Mouse (Mus musculus): Measurements from ENCODE around the gene Dlg5. TPM values are rescaled to one million over a fixed set of nuclear protein-coding genes. Genes with fewer than 3 reads are reported as not detected.

The Dlg5 gene
- polyA plus RNA-seq, 1 experiment: 5.2 TPM

GRCm38 (mm10) chr14:24244330-24245176 is 1.2 kb downstream of the Dlg5 start:
- WGBS: 2% methylated on average over 40 of the region's 40 CpGs
- peak overlapping the region; percentile 43 for H3K27ac ChIP-seq (ENCODE audit: control insufficient read depth, insufficient read depth, low read depth, low read length, poor library complexity)
- H3K4me3 ChIP-seq (replicated peaks; ENCODE audit: control insufficient read depth, low read depth, low read length): no peak overlapping the region
- no peak for TF ChIP-seq POLR2A (IDR thresholded peaks at IDR 0.05; ENCODE audit: borderline replicate concordance, control insufficient read depth, low read depth, low read length)
- no peaks in the 10 kb centered on the region for H3K4me1 ChIP-seq (ENCODE audit: control insufficient read depth, insufficient read depth, low read length)

GRCm38 (mm10) chr14:24242016-24242415 is 3.7 kb downstream of the Dlg5 start:
- WGBS: 47% methylated on average over 2 of the region's 2 CpGs
- Histone ChIP-seq H3K27ac (ENCODE audit: control insufficient read depth, insufficient read depth, low read depth, low read length, poor library complexity) (no peak overlapping the region), H3K4me3 (replicated peaks; ENCODE audit: control insufficient read depth, low read depth, low read length) (no peak overlapping the region), H3K4me1 (ENCODE audit: control insufficient read depth, insufficient read depth, low read length) (no peaks in the 10 kb centered on the region)
- TF ChIP-seq POLR2A (IDR thresholded peaks at IDR 0.05; ENCODE audit: borderline replicate concordance, control insufficient read depth, low read depth, low read length) (no peak), CTCF (IDR thresholded peaks at IDR 0.05; ENCODE audit: control insufficient read depth, insufficient read depth, low read length) (no peak)

DNA sequence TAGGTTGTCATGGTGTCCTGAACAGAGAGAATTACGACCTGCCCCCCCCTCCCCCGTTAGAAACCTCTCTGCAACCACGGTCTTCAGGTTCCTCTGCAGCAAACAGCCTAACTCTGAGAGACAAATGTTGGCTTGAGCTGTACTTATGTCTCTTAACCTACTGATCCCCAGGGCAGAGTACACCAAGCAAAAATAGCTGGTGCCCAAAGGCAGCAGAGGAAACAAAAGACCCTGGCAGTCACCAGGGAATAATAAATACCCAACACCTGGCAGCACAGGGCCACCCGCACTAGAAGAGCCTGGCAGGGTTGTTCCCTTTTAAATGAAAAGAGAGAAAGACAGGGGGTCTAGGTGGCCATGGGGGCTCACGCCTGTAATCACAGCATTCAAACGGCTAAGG is 4.9 kb downstream of the Dlg5 start:
- WGBS: 49% methylated on average over 6 of the region's 6 CpGs
- no peak for TF ChIP-seq CTCF (IDR thresholded peaks at IDR 0.05; ENCODE audit: control insufficient read depth, insufficient read depth, low read length)
- TF ChIP-seq POLR2A (IDR thresholded peaks at IDR 0.05; ENCODE audit: borderline replicate concordance, control insufficient read depth, low read depth, low read length): no peak

GRCm38 (mm10) chr14:24239651-24240050 is 6.1 kb downstream of the Dlg5 start:
- Histone ChIP-seq H3K4me3 (replicated peaks; ENCODE audit: control insufficient read depth, low read depth, low read length) (no peak overlapping the region), H3K4me1 (ENCODE audit: control insufficient read depth, insufficient read depth, low read length) (no peaks in the 10 kb centered on the region), H3K27ac (ENCODE audit: control insufficient read depth, insufficient read depth, low read depth, low read length, poor library complexity) (no peak overlapping the region)
- no peak for TF ChIP-seq CTCF (IDR thresholded peaks at IDR 0.05; ENCODE audit: control insufficient read depth, insufficient read depth, low read length)
- TF ChIP-seq POLR2A (IDR thresholded peaks at IDR 0.05; ENCODE audit: borderline replicate concordance, control insufficient read depth, low read depth, low read length): no peak
- 75% methylated on average over 11 of the region's 11 CpGs for WGBS

More for the DNA sequence above, 4.9 kb downstream of the Dlg5 start:
- Histone ChIP-seq H3K4me3 (replicated peaks; ENCODE audit: control insufficient read depth, low read depth, low read length) (no peak overlapping the region), H3K4me1 (ENCODE audit: control insufficient read depth, insufficient read depth, low read length) (no peaks in the 10 kb centered on the region), H3K27ac (ENCODE audit: control insufficient read depth, insufficient read depth, low read depth, low read length, poor library complexity) (no peak overlapping the region)

DNA sequence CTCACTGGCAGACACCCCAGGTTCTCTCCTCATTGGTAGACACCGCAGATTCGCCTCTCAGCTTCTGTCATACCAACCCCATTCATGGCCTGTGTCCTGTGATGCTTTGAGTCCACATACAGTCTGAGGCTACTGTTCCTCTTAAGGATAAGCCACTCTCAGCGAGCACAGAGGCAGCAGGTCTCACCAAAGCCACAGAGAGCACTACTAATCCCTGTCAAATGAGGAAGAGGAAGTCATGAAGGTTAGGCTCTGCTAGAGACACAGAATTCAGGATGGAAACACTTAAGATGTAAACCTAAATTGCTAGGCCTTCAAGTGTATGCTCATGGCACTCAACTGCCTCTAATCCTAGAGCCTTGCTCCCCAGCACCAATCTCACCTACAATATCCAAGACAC is 9.8 kb downstream of the Dlg5 start:
- no peak overlapping the region for H3K27ac ChIP-seq (ENCODE audit: control insufficient read depth, insufficient read depth, low read depth, low read length, poor library complexity)
- 58% methylated on average over 3 of the region's 3 CpGs for WGBS
- H3K4me3 ChIP-seq (replicated peaks; ENCODE audit: control insufficient read depth, low read depth, low read length): no peak overlapping the region

GRCm38 (mm10) chr14:24234411-24234810 is 11.3 kb downstream of the Dlg5 start:
- Histone ChIP-seq H3K4me1 (ENCODE audit: control insufficient read depth, insufficient read depth, low read length) (no peaks in the 10 kb centered on the region), H3K4me3 (replicated peaks; ENCODE audit: control insufficient read depth, low read depth, low read length) (no peak overlapping the region), H3K27ac (ENCODE audit: control insufficient read depth, insufficient read depth, low read depth, low read length, poor library complexity) (no peak overlapping the region)
- TF ChIP-seq POLR2A (IDR thresholded peaks at IDR 0.05; ENCODE audit: borderline replicate concordance, control insufficient read depth, low read depth, low read length): no peak
- no peak for TF ChIP-seq CTCF (IDR thresholded peaks at IDR 0.05; ENCODE audit: control insufficient read depth, insufficient read depth, low read length)
- 54% methylated on average over 2 of the region's 2 CpGs for WGBS

More for the DNA sequence above, 9.8 kb downstream of the Dlg5 start:
- H3K4me1 ChIP-seq (ENCODE audit: control insufficient read depth, insufficient read depth, low read length): no peaks in the 10 kb centered on the region
- no peak for TF ChIP-seq CTCF (IDR thresholded peaks at IDR 0.05; ENCODE audit: control insufficient read depth, insufficient read depth, low read length)
- TF ChIP-seq POLR2A (IDR thresholded peaks at IDR 0.05; ENCODE audit: borderline replicate concordance, control insufficient read depth, low read depth, low read length): no peak

GRCm38 (mm10) chr14:24232641-24233633 is 12.8 kb downstream of the Dlg5 start:
- H3K4me1 ChIP-seq (ENCODE audit: control insufficient read depth, insufficient read depth, low read length): no peaks in the 10 kb centered on the region

GRCm38 (mm10) chr14:24228549-24228948 is 17.2 kb downstream of the Dlg5 start:
- no peaks in the 10 kb centered on the region for H3K4me1 ChIP-seq (ENCODE audit: control insufficient read depth, insufficient read depth, low read length)
- TF ChIP-seq POLR2A (IDR thresholded peaks at IDR 0.05; ENCODE audit: borderline replicate concordance, control insufficient read depth, low read depth, low read length) (no peak), CTCF (IDR thresholded peaks at IDR 0.05; ENCODE audit: control insufficient read depth, insufficient read depth, low read length) (no peak)
- no peak overlapping the region for H3K27ac ChIP-seq (ENCODE audit: control insufficient read depth, insufficient read depth, low read depth, low read length, poor library complexity)
- H3K4me3 ChIP-seq (replicated peaks; ENCODE audit: control insufficient read depth, low read depth, low read length): no peak overlapping the region
- 66% methylated on average over 6 of the region's 6 CpGs for WGBS

More at GRCm38 (mm10) chr14:24232641-24233633, 12.8 kb downstream of the Dlg5 start:
- Histone ChIP-seq H3K27ac (ENCODE audit: control insufficient read depth, insufficient read depth, low read depth, low read length, poor library complexity) (no peak overlapping the region), H3K4me3 (replicated peaks; ENCODE audit: control insufficient read depth, low read depth, low read length) (no peak overlapping the region)
- 64% methylated on average over 12 of the region's 12 CpGs for WGBS
- TF ChIP-seq CTCF (IDR thresholded peaks at IDR 0.05; ENCODE audit: control insufficient read depth, insufficient read depth, low read length) (no peak), POLR2A (IDR thresholded peaks at IDR 0.05; ENCODE audit: borderline replicate concordance, control insufficient read depth, low read depth, low read length) (no peak)
